13 mouse cellular contexts compared by ENCODE assay signal in the genomic region with DNA sequence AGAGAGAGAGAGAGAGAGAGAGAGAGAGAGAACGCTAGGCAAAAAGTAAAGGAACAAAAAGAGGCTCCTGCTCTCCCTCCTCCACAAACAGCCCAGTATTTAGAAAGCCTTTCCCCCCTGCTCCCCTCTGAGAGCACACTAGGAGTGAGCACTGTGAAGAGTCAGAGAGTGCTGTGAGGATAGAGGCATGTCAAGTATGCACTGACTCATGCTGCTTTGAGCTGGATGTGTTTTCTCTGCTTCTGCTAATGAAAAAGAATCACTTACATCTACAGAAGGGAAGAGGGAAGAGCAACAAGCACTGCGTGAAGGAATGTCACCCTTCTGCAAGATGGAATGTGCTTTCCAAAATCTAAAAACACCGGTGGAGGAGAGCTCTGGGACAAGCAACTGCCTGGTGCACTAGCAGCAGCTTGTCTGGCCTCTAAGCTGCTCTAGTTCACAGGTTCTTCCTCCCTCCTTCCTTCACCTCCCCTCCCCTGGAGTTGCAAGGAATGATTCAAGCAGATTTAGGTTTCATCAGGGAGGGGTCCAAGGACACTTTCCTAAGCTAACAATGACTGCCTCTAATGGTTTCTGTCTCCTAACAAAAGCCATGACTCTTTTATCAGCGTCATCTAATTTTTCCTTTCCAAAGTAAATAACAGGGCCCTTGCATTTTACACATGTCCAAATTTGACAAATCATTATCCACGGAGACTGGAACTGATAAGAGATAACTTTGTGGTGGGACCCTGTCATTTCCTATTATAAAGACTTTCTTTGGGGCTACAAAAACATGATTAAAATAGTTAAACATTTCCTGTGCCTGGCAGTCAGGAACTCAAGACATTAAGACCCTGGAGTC.
DNase-seq lines count a peak whose midpoint lies in the region; ATAC-seq and TF ChIP-seq lines count a peak whose summit lies in the region.
"Had no signal": no experiment of that assay in that cellular context is flagged by ENCODE, and none has a peak within 500 bp of the region (broad histone marks: within the 10 kb centered on the region; RNA-seq: fewer than 3 reads in every experiment).

No protein-coding gene starts in this region.

- intact Hi-C loops in heart, postnatal 10 days (cut with DNase I): no loop called here

- no peak overlapping the region for H3K4me3 ChIP-seq in heart, embryonic 14.5 days (ENCODE audit: control insufficient read depth in 1 of 2, insufficient read depth in 1 of 2, low read depth in 1 of 2, low read length in 2 of 2)
- no peak overlapping the region for H3K4me3 ChIP-seq in lung, adult 2 months (replicated peaks; ENCODE audit: extremely low read depth, low read depth, low read length)
- no peak overlapping the region for H3K4me3 ChIP-seq in embryonic facial prominence, embryonic 10.5 days
- H3K4me3 ChIP-seq in stomach, embryonic 16.5 days (replicated peaks; ENCODE audit: low read length): no peak overlapping the region
- H3K4me3 ChIP-seq: forebrain, embryonic 15.5 days had no signal

- no peaks in the 10 kb centered on the region for H3K27me3 ChIP-seq in heart, embryonic 14.5 days (ENCODE audit: control insufficient read depth, insufficient read depth, low read length)
- H3K27me3 ChIP-seq in embryonic facial prominence, embryonic 10.5 days (replicated peaks; ENCODE audit: low read depth, poor library complexity, severe bottlenecking): no peaks in the 10 kb centered on the region
- no peaks in the 10 kb centered on the region for H3K27me3 ChIP-seq in stomach, embryonic 16.5 days (ENCODE audit: control insufficient read depth, insufficient read depth, low read length)
- H3K27me3 ChIP-seq: forebrain, embryonic 15.5 days had no signal

- peaks cover 0 to 12% of the 10 kb centered on the region in 2 experiments; a peak in 1 of 4 replicates for H3K4me1 ChIP-seq in heart, embryonic 14.5 days (ENCODE audit: control insufficient read depth in 2 of 2, insufficient read depth in 2 of 2, low read length in 2 of 2)
- H3K4me1 ChIP-seq in lung, adult 2 months (ENCODE audit: control insufficient read depth, insufficient read depth, low read length): peaks cover 10% of the 10 kb centered on the region
- peaks cover 8% of the 10 kb centered on the region for H3K4me1 ChIP-seq in embryonic facial prominence, embryonic 10.5 days
- H3K4me1 ChIP-seq in stomach, embryonic 16.5 days (ENCODE audit: control insufficient read depth, insufficient read depth, low read length): peaks cover 5% of the 10 kb centered on the region; the same call in 1 of the 2 replicates
- H3K4me1 ChIP-seq: forebrain, embryonic 15.5 days had no signal

- ATAC-seq in heart, embryonic 14.5 days (ENCODE audit: insufficient number of reproducible peaks, insufficient read depth, low FRiP score, low read depth): no peak
- peak; percentile 37; the same call in 1 of the 2 replicates for ATAC-seq in stomach, embryonic 16.5 days (ENCODE audit: insufficient read depth, low FRiP score)
- ATAC-seq: forebrain, embryonic 15.5 days; liver, postnatal 0 days had no signal

- WGBS in heart, embryonic 14.5 days: 8% methylated on average over 5 of the region's 5 CpGs
- WGBS in lung, adult 2 months: 22% methylated on average over 5 of the region's 5 CpGs
- 22% methylated on average over 5 of the region's 5 CpGs for WGBS in embryonic facial prominence, embryonic 10.5 days
- 10% methylated on average over 5 of the region's 5 CpGs for WGBS in stomach, embryonic 16.5 days

- no peaks in the 10 kb centered on the region for H3K9me3 ChIP-seq in heart, embryonic 14.5 days (ENCODE audit: control insufficient read depth, low read length)
- no peaks in the 10 kb centered on the region for H3K9me3 ChIP-seq in embryonic facial prominence, embryonic 10.5 days
- H3K9me3 ChIP-seq in stomach, embryonic 16.5 days (replicated peaks; ENCODE audit: control insufficient read depth, low read length): no peaks in the 10 kb centered on the region
- H3K9me3 ChIP-seq: forebrain, embryonic 15.5 days had no signal

- no peaks in the 10 kb centered on the region for H3K36me3 ChIP-seq in heart, embryonic 14.5 days (ENCODE audit: control insufficient read depth, insufficient read depth, low read length)
- no peaks in the 10 kb centered on the region for H3K36me3 ChIP-seq in embryonic facial prominence, embryonic 10.5 days (replicated peaks)
- H3K36me3 ChIP-seq in stomach, embryonic 16.5 days (ENCODE audit: control insufficient read depth, insufficient read depth, low read length): no peaks in the 10 kb centered on the region
- H3K36me3 ChIP-seq: forebrain, embryonic 15.5 days had no signal

- H3K4me2 ChIP-seq in heart, embryonic 14.5 days (ENCODE audit: low read length): peak overlapping the region; percentile 11; the same call in 1 of the 2 replicates
- H3K4me2 ChIP-seq in stomach, embryonic 16.5 days (ENCODE audit: low read depth, low read length): no peak overlapping the region
- H3K4me2 ChIP-seq: forebrain, embryonic 15.5 days had no signal

- TF ChIP-seq POLR2A in lung, adult 2 months (IDR thresholded peaks at IDR 0.05; ENCODE audit: borderline replicate concordance, extremely low read depth, low read depth, low read length): peak; percentile 16; the same call in 1 of the 2 replicates

- no peak for TF ChIP-seq CTCF in lung, adult 2 months (IDR thresholded peaks at IDR 0.05; ENCODE audit: insufficient read depth, low read length)

- no peak overlapping the region for H3K27ac ChIP-seq in heart, embryonic 14.5 days (replicated peaks in 1 of 2; ENCODE audit: control insufficient read depth in 1 of 2, insufficient read depth in 1 of 2, low read depth in 2 of 2, low read length in 2 of 2)
- H3K27ac ChIP-seq in embryonic facial prominence, embryonic 10.5 days (replicated peaks): no peak overlapping the region
- H3K27ac ChIP-seq in stomach, embryonic 16.5 days (ENCODE audit: low read length): no peak overlapping the region
- H3K27ac ChIP-seq: forebrain, embryonic 15.5 days had no signal

- no peak overlapping the region for H3K9ac ChIP-seq in heart, embryonic 14.5 days (ENCODE audit: low read length)
- H3K9ac ChIP-seq in stomach, embryonic 16.5 days (ENCODE audit: low read length): no peak overlapping the region
- H3K9ac ChIP-seq: forebrain, embryonic 15.5 days; liver, postnatal 0 days had no signal

- DNase-seq in heart, postnatal 10 days: no peak
- DNase-seq in lung, adult 2 months: no peak
- DNase-seq in lung, adult 18-20 months: no peak
- peak; percentile 10 for DNase-seq in embryonic facial prominence, embryonic 10.5 days (ENCODE audit: low spot score)
- DNase-seq in cerebellum, adult 11 months: no peak
- DNase-seq in urinary bladder, postnatal 10 days (ENCODE audit: low spot score): no peak
- DNase-seq: adrenal gland, adult 8-10 months; cerebellum, adult 9-11 months; liver, postnatal 0 days; thymus, adult 2 months had no signal
